Mouse (Mus musculus): ENCODE results near the gene Gga1. TPM values are rescaled to one million over a fixed set of nuclear protein-coding genes. Genes with fewer than 3 reads are reported as not detected.

Gga1 gene
- polyA plus RNA-seq, 1 experiment from 2014 or later = 44.9 TPM

DNA sequence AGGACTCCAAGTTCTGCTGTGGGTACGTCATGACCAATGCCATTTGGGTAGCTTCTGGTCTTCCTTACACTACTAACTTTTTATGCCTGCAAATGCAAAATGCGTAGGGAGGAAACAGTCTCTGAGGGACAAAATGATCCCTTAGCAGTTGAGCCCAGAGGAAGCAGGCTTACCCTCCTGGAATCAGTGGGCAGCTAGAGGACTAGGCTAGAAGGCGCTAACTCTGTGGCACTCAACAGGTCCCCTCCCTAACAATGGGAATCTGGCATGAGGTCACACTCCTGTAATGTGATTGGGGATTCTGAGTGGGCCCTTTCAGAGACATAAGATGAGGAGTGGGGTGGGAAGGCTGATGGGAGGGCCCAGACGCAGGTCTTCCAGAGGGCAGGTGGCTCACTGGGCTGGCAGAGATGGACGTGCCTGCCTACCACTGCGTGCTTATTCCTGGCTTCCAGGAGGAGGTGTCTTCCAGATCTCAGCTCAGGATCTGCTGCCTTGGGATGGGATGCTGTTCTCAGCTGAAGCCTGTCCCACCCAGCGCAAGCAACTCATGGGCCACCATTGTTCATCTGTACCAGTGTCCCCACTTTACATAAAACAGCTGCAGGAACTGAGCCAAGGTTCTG is 53.9 kb downstream of the Gga1 start:
- no peaks in the 10 kb centered on the region for H3K27me3 ChIP-seq (ENCODE audit: control insufficient read depth, insufficient read depth, low read length)
- H3K9ac ChIP-seq (ENCODE audit: low read length) = no peak overlapping the region
- no peak overlapping the region for H3K4me2 ChIP-seq (ENCODE audit: low read depth, low read length)
- H3K9me3 ChIP-seq (replicated peaks; ENCODE audit: control insufficient read depth, low read length) = no peaks in the 10 kb centered on the region
- no peak overlapping the region for H3K4me3 ChIP-seq (ENCODE audit: low read length)
- H3K27ac ChIP-seq (ENCODE audit: low read length) = no peak overlapping the region
- peaks cover 8% of the 10 kb centered on the region; the same call in 1 of the 2 replicates for H3K36me3 ChIP-seq (ENCODE audit: control insufficient read depth, insufficient read depth)
- WGBS = 74% methylated on average over 7 of the region's 7 CpGs
- H3K4me1 ChIP-seq (ENCODE audit: control insufficient read depth, insufficient read depth, low read length) = peaks cover 35% of the 10 kb centered on the region
- no peak for ATAC-seq (replicated peaks; ENCODE audit: extremely low read depth, insufficient read depth, low FRiP score)

- peaks cover 8% of the 10 kb centered on the region; the same call in 1 of the 2 replicates for H3K36me3 ChIP-seq (ENCODE audit: control insufficient read depth, insufficient read depth)
- H3K9ac ChIP-seq (ENCODE audit: low read length) = no peak overlapping the region
- H3K9me3 ChIP-seq (replicated peaks; ENCODE audit: control insufficient read depth, low read length) = no peaks in the 10 kb centered on the region
- peaks cover 29% of the 10 kb centered on the region for H3K4me1 ChIP-seq (ENCODE audit: control insufficient read depth, insufficient read depth, low read length)
- no peak overlapping the region for H3K4me2 ChIP-seq (ENCODE audit: low read depth, low read length)
- no peak for ATAC-seq (replicated peaks; ENCODE audit: extremely low read depth, insufficient read depth, low FRiP score)
- no peak overlapping the region for H3K4me3 ChIP-seq (ENCODE audit: low read length)
- 15% methylated on average over 3 of the region's 3 CpGs for WGBS
- H3K27me3 ChIP-seq (ENCODE audit: control insufficient read depth, insufficient read depth, low read length) = no peaks in the 10 kb centered on the region
- no peak overlapping the region for H3K27ac ChIP-seq (ENCODE audit: low read length)
These were observed 54.6 kb downstream of the Gga1 start for GRCm38 (mm10) chr15:78931577-78931976.

DNA sequence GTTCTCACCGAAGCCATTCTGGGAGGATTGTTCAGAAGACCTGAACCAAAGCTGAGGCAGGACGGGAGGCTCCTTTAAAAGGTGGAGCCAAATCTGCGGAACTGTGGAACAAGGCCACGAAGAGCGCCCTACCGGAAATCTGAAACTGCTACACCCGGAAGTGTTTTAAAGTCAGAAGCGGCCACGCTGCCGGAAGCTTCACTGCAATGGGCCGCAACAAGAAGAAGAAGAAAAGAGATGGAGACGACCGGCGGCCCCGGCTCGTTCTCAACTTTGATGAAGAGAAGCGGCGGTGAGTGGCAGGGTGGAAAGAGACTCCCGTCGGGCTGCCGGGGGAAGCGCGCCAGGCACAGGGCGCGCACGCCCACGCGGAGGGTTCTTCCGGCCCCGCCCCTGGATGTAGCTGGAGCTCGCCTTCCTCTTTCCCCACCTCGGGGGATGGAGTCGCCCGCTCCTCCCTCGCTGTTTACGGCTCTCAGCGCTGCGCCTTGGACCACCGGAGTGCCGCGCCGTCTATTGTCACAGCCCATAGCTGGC is 57.9 kb downstream of the Gga1 start, which contains the start of gene Nol12:
Gene Nol12 (plus strand): TSS at position 150 of the 537 bp plus-strand sequence.
- Histone ChIP-seq H3K27ac (ENCODE audit: low read length) (peak within 1 kb of the TSS; percentile 48), H3K9me3 (replicated peaks; ENCODE audit: control insufficient read depth, low read length) (no peaks in the 10 kb centered on the region), H3K9ac (ENCODE audit: low read length) (peak within 1 kb of the TSS; percentile 77), H3K36me3 (ENCODE audit: control insufficient read depth, insufficient read depth) (peaks cover 19% of the 10 kb centered on the region), H3K4me1 (ENCODE audit: control insufficient read depth, insufficient read depth, low read length) (peaks cover 16% of the 10 kb centered on the region), H3K4me3 (ENCODE audit: low read length) (peak within 1 kb of the TSS; percentile 64), H3K27me3 (ENCODE audit: control insufficient read depth, insufficient read depth, low read length) (no peaks in the 10 kb centered on the region), H3K4me2 (ENCODE audit: low read depth, low read length) (peak within 1 kb of the TSS; percentile 74)
- WGBS = under 1% methylated on average over 42 of the region's 42 CpGs
- peak; percentile 81 for ATAC-seq (replicated peaks; ENCODE audit: extremely low read depth, insufficient read depth, low FRiP score)

- 85% methylated on average over 12 of the region's 12 CpGs for WGBS
These were observed 59.4 kb downstream of the Gga1 start for GRCm38 (mm10) chr15:78936403-78936802.

DNA sequence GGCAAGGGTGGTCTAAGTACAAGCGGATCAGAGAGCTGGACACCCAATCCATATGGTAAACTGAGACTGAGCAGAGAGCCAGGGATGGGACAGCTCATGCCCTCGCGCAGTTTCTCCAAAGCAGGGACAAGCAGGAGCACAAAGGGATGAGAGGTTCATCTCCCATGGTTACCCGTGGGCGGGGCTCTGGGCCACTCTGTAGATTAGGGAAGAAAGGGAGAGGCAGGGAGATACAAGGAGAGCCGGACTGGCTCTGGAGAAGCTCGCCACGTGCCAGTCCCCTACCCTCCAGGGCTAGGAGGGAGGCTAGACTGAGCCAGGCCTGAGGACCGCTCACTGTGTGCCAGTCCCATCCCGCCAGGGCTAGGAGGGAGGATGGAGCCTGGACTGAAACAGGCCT is 60.3 kb downstream of the Gga1 start:
- H3K36me3 ChIP-seq (ENCODE audit: control insufficient read depth, insufficient read depth) = peaks cover 25% of the 10 kb centered on the region
- WGBS = 85% methylated on average over 10 of the region's 10 CpGs
- H3K9me3 ChIP-seq (replicated peaks; ENCODE audit: control insufficient read depth, low read length) = no peaks in the 10 kb centered on the region
- H3K4me1 ChIP-seq (ENCODE audit: control insufficient read depth, insufficient read depth, low read length) = peaks cover 11% of the 10 kb centered on the region
- no peak overlapping the region for H3K9ac ChIP-seq (ENCODE audit: low read length)
- H3K4me3 ChIP-seq (ENCODE audit: low read length) = no peak overlapping the region
- no peak overlapping the region for H3K4me2 ChIP-seq (ENCODE audit: low read depth, low read length)
- no peaks in the 10 kb centered on the region for H3K27me3 ChIP-seq (ENCODE audit: control insufficient read depth, insufficient read depth, low read length)
- ATAC-seq (replicated peaks; ENCODE audit: extremely low read depth, insufficient read depth, low FRiP score) = no peak
- H3K27ac ChIP-seq (ENCODE audit: low read length) = no peak overlapping the region

More at GRCm38 (mm10) chr15:78936403-78936802, 59.4 kb downstream of the Gga1 start:
- Histone ChIP-seq H3K9me3 (replicated peaks; ENCODE audit: control insufficient read depth, low read length) (no peaks in the 10 kb centered on the region), H3K9ac (ENCODE audit: low read length) (no peak overlapping the region), H3K4me2 (ENCODE audit: low read depth, low read length) (no peak overlapping the region), H3K4me3 (ENCODE audit: low read length) (no peak overlapping the region), H3K4me1 (ENCODE audit: control insufficient read depth, insufficient read depth, low read length) (peaks cover 15% of the 10 kb centered on the region), H3K27ac (ENCODE audit: low read length) (no peak overlapping the region), H3K27me3 (ENCODE audit: control insufficient read depth, insufficient read depth, low read length) (no peaks in the 10 kb centered on the region), H3K36me3 (ENCODE audit: control insufficient read depth, insufficient read depth) (peaks cover 23% of the 10 kb centered on the region)
- ATAC-seq (replicated peaks; ENCODE audit: extremely low read depth, insufficient read depth, low FRiP score) = no peak

GRCm38 (mm10) chr15:78937963-78938362 is 61.0 kb downstream of the Gga1 start:
- Histone ChIP-seq H3K27me3 (ENCODE audit: control insufficient read depth, insufficient read depth, low read length) (no peaks in the 10 kb centered on the region), H3K4me3 (ENCODE audit: low read length) (no peak overlapping the region), H3K4me2 (ENCODE audit: low read depth, low read length) (no peak overlapping the region), H3K27ac (ENCODE audit: low read length) (no peak overlapping the region), H3K36me3 (ENCODE audit: control insufficient read depth, insufficient read depth) (peaks cover 25% of the 10 kb centered on the region), H3K9me3 (replicated peaks; ENCODE audit: control insufficient read depth, low read length) (no peaks in the 10 kb centered on the region), H3K4me1 (ENCODE audit: control insufficient read depth, insufficient read depth, low read length) (peaks cover 15% of the 10 kb centered on the region), H3K9ac (ENCODE audit: low read length) (no peak overlapping the region)
- 76% methylated on average over 2 of the region's 2 CpGs for WGBS
- ATAC-seq (replicated peaks; ENCODE audit: extremely low read depth, insufficient read depth, low FRiP score) = no peak

DNA sequence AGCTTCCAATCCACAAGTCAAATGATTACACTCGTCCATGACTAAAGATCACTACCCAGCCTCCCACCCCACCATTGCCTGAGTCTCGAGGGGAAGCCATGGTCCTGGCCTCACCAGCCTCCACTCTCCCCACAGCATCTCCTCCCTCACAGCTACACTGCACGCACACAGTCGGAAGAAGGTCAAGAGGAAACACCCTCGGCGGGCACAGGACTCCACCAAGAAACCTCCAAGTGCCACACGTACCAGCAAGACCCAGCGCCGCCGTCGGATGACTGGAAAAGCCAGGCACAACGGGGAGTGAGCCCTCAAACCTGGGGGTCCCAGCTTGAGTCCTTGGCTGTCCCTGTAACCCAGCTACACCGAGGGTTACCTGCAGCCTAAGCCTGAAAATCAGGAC is 63.3 kb downstream of the Gga1 start:
- Histone ChIP-seq H3K4me2 (ENCODE audit: low read depth, low read length) (no peak overlapping the region), H3K9ac (ENCODE audit: low read length) (no peak overlapping the region), H3K27ac (ENCODE audit: low read length) (no peak overlapping the region), H3K27me3 (ENCODE audit: control insufficient read depth, insufficient read depth, low read length) (no peaks in the 10 kb centered on the region), H3K36me3 (ENCODE audit: control insufficient read depth, insufficient read depth) (peaks cover 25% of the 10 kb centered on the region), H3K9me3 (replicated peaks; ENCODE audit: control insufficient read depth, low read length) (no peaks in the 10 kb centered on the region), H3K4me1 (ENCODE audit: control insufficient read depth, insufficient read depth, low read length) (peaks cover 12% of the 10 kb centered on the region), H3K4me3 (ENCODE audit: low read length) (no peak overlapping the region)
- no peak for ATAC-seq (replicated peaks; ENCODE audit: extremely low read depth, insufficient read depth, low FRiP score)
- WGBS = 89% methylated on average over 13 of the region's 13 CpGs

DNA sequence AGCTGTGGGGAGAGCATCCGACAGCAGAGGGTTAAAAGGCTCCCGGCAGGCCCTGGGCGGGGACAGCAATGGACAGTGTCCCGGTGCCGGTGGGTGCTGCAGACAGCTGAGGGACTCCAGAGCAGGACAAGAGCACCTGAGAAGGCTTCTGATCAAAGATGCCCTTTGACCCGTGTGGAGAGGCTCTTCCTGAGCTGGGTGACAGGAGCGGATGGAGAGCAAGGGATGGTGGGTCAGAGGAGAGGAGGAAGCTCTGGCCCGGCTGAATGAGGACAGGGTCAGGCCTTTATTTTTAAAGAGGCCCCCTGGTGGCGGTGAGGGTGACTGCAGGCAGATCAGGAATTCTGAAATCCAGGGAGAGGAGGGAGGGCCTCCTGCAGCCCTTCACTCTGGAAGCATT is 65.7 kb downstream of the Gga1 start:
- Histone ChIP-seq H3K36me3 (ENCODE audit: control insufficient read depth, insufficient read depth) (peaks cover 21% of the 10 kb centered on the region), H3K9ac (ENCODE audit: low read length) (peak overlapping the region; percentile 77), H3K4me1 (ENCODE audit: control insufficient read depth, insufficient read depth, low read length) (peaks cover 5% of the 10 kb centered on the region), H3K4me3 (ENCODE audit: low read length) (peak overlapping the region; percentile 52), H3K4me2 (ENCODE audit: low read depth, low read length) (peak overlapping the region; percentile 72), H3K27me3 (ENCODE audit: control insufficient read depth, insufficient read depth, low read length) (peaks cover 6% of the 10 kb centered on the region), H3K27ac (ENCODE audit: low read length) (no peak overlapping the region), H3K9me3 (replicated peaks; ENCODE audit: control insufficient read depth, low read length) (no peaks in the 10 kb centered on the region)
- ATAC-seq (replicated peaks; ENCODE audit: extremely low read depth, insufficient read depth, low FRiP score) = peak; percentile 62
- WGBS = 5% methylated on average over 9 of the region's 9 CpGs

Data from heart, embryonic 16.5 days (tissue).